ENCODE assay signal across 7 mouse cellular contexts in genomic region chr6:99439214-99439877, GRCm38 (mm10).
DNase-seq lines count a peak whose midpoint lies in the region; ATAC-seq and TF ChIP-seq lines count a peak whose summit lies in the region.

No protein-coding gene starts in this region.

- H3K36me3 ChIP-seq in testis, adult 2 months (ENCODE audit: control insufficient read depth, insufficient read depth, low read length): no peaks in the 10 kb centered on the region
- H3K36me3 ChIP-seq in heart, embryonic 11.5 days (ENCODE audit: control insufficient read depth, insufficient read depth, low read length): 0 out of 2 replicates have a peak, but pooled peaks cover 3% of the 10 kb centered on the region
- no peaks in the 10 kb centered on the region for H3K36me3 ChIP-seq in kidney, postnatal 0 days (ENCODE audit: insufficient read depth, low read length)
- no peaks in the 10 kb centered on the region for H3K36me3 ChIP-seq in neural tube, embryonic 15.5 days

- H3K27ac ChIP-seq in testis, adult 2 months (ENCODE audit: control insufficient read depth, insufficient read depth, low read depth, low read length): peak overlapping the region; percentile 44
- peak overlapping the region; percentile 57; the same call in 1 of the 2 replicates for H3K27ac ChIP-seq in heart, embryonic 11.5 days (ENCODE audit: low read depth, low read length)
- H3K27ac ChIP-seq in kidney, postnatal 0 days: peak overlapping the region; percentile 79
- H3K27ac ChIP-seq in neural tube, embryonic 15.5 days (replicated peaks): peak overlapping the region; percentile 51

- TF ChIP-seq CTCF in testis, adult 2 months (IDR thresholded peaks at IDR 0.05; ENCODE audit: control insufficient read depth, insufficient read depth, insufficient replicate concordance, low read depth, low read length): no peak
- TF ChIP-seq CTCF in kidney, postnatal 0 days (IDR thresholded peaks at IDR 0.05; ENCODE audit: low read depth): no peak

- H3K4me2 ChIP-seq in heart, embryonic 11.5 days: peak overlapping the region; percentile 34
- peak overlapping the region; percentile 36; the same call in 1 of the 2 replicates for H3K4me2 ChIP-seq in kidney, postnatal 0 days (ENCODE audit: low read length)
- H3K4me2 ChIP-seq in neural tube, embryonic 15.5 days: peak overlapping the region; percentile 36

- H3K4me3 ChIP-seq in testis, adult 2 months (ENCODE audit: control insufficient read depth, low read depth, low read length): no peak overlapping the region
- no peak overlapping the region for H3K4me3 ChIP-seq in heart, embryonic 11.5 days (ENCODE audit: low read depth, low read length)
- H3K4me3 ChIP-seq in kidney, postnatal 0 days (replicated peaks; ENCODE audit: low read depth, low read length): no peak overlapping the region
- no peak overlapping the region for H3K4me3 ChIP-seq in neural tube, embryonic 15.5 days (replicated peaks)

- H3K27me3 ChIP-seq in testis, adult 2 months (ENCODE audit: control insufficient read depth, insufficient read depth, low read length): no peaks in the 10 kb centered on the region
- no peaks in the 10 kb centered on the region for H3K27me3 ChIP-seq in heart, embryonic 11.5 days (ENCODE audit: control insufficient read depth, insufficient read depth, low read length)
- H3K27me3 ChIP-seq in kidney, postnatal 0 days (ENCODE audit: insufficient read depth, low read length): no peaks in the 10 kb centered on the region
- H3K27me3 ChIP-seq in neural tube, embryonic 15.5 days (replicated peaks): peaks cover 5% of the 10 kb centered on the region; the same call in 1 of the 2 replicates

- no peak for DNase-seq in testis, postnatal 14 days (ENCODE audit: low spot score)
- peak; percentile 44 for DNase-seq in kidney, postnatal 0 days (ENCODE audit: low spot score)
- no peak for DNase-seq in right cerebral cortex, postnatal 36 days (ENCODE audit: low spot score in 2 of 2)
- DNase-seq in cerebellum, postnatal 36 days: no peak

- peaks cover 3% of the 10 kb centered on the region; the same call in 1 of the 2 replicates for H3K4me1 ChIP-seq in testis, adult 2 months (ENCODE audit: control insufficient read depth, insufficient read depth, low read length)
- peaks cover 20% of the 10 kb centered on the region for H3K4me1 ChIP-seq in heart, embryonic 11.5 days (ENCODE audit: control insufficient read depth, insufficient read depth, low read length)
- peaks cover 14% of the 10 kb centered on the region for H3K4me1 ChIP-seq in kidney, postnatal 0 days (replicated peaks; ENCODE audit: insufficient read depth, low read length)
- peaks cover 29% of the 10 kb centered on the region for H3K4me1 ChIP-seq in neural tube, embryonic 15.5 days

- no peak for TF ChIP-seq POLR2A in testis, adult 2 months (IDR thresholded peaks at IDR 0.05; ENCODE audit: control insufficient read depth, low read depth, low read length)

- ATAC-seq in heart, embryonic 11.5 days (replicated peaks; ENCODE audit: insufficient number of reproducible peaks, low FRiP score, low TSS enrichment): no peak
- ATAC-seq in kidney, postnatal 0 days (replicated peaks; ENCODE audit: low FRiP score, low read depth): no peak
- ATAC-seq in neural tube, embryonic 15.5 days (ENCODE audit: low FRiP score): no peak

- 31% methylated on average over 9 of the region's 9 CpGs for WGBS in heart, embryonic 11.5 days (ENCODE audit: insufficient replicate concordance)
- WGBS in kidney, postnatal 0 days: 13% methylated on average over 9 of the region's 9 CpGs
- 9% methylated on average over 9 of the region's 9 CpGs for WGBS in neural tube, embryonic 15.5 days

- H3K9me3 ChIP-seq in heart, embryonic 11.5 days (replicated peaks; ENCODE audit: control insufficient read depth, low read length): no peaks in the 10 kb centered on the region
- H3K9me3 ChIP-seq in kidney, postnatal 0 days (replicated peaks; ENCODE audit: low read length): no peaks in the 10 kb centered on the region
- H3K9me3 ChIP-seq in neural tube, embryonic 15.5 days (replicated peaks): no peaks in the 10 kb centered on the region

- H3K9ac ChIP-seq in heart, embryonic 11.5 days (ENCODE audit: low read depth, low read length): peak overlapping the region; percentile 17
- 0 out of 2 replicates have a peak overlapping the region, but pooled peaks have one; percentile 28 for H3K9ac ChIP-seq in kidney, postnatal 0 days (ENCODE audit: low read depth, low read length)
- H3K9ac ChIP-seq in neural tube, embryonic 15.5 days (replicated peaks): 0 out of 2 replicates have a peak overlapping the region, but pooled peaks have one; percentile 26
